In the genomic region with DNA sequence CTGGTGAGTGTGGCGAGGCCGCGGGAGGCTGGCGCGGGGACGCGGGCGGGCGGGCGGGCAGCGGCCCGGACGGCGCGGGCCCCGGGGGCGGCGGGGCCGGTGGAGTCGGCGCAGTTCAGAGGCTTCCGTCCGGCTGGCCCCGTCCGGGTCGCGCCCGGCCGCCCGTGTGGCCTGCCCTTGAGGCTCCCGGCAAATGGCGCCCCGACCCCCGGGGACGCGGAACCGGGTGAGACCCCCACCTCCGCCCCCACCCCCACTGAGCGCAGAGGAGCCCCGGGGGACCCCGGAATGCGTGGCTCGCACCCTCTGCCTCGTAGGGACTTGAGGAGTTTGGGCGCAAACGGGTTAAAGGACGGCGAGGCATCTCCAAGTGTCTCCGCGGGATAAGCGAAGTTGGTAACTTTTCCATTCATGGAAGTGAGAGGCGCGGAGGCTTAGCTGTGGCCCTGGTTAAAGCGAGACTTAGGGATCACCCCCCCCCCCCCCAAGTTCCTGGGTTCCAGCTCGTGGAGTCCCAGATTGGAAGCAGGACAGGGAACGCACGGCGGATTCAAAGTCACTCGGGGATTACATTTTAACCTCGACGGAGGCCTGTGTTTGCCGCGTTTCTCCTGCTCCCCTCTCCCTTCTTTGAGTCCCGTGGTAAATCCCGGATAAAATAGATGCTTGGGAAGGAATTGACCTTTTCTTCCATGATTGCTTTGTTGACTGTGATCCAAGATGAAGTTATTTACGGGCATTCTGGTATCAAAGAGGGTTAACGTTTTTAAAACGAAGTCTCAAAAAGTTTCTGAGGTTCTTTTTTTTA, we compare ENCODE assay signal across 8 mouse cellular contexts. TPM values are rescaled to one million over a fixed set of nuclear protein-coding genes. Genes with fewer than 3 reads are reported as not detected.
DNase-seq lines count a peak whose midpoint lies in the region; ATAC-seq and TF ChIP-seq lines count a peak whose summit lies in the region.

No protein-coding gene starts in this region.

- ATAC-seq in heart, embryonic 14.5 days (ENCODE audit: insufficient number of reproducible peaks, insufficient read depth, low FRiP score, low read depth): peak; percentile 49
- ATAC-seq in activated CD4-positive, CD25-positive, alpha-beta regulatory T cell, adult 4 months: no peak

- peak overlapping the region; percentile 99 for H3K9ac ChIP-seq in heart, embryonic 14.5 days (ENCODE audit: low read length)

- peak overlapping the region; percentile 92 for H3ac ChIP-seq in C2C12 (ENCODE audit: control insufficient read depth, insufficient read length, low read depth)

- H3K4me3 ChIP-seq in C2C12 (ENCODE audit: insufficient read depth, poor library complexity, severe bottlenecking): peak overlapping the region; percentile 65
- peak overlapping the region; percentile 87 to 99 for H3K4me3 ChIP-seq in heart, embryonic 14.5 days (ENCODE audit: control insufficient read depth in 1 of 2, insufficient read depth in 1 of 2, low read depth in 1 of 2, low read length in 2 of 2)

- peaks cover 51% of the 10 kb centered on the region for H3K79me3 ChIP-seq in C2C12 (ENCODE audit: low read depth)

- H3K27me3 ChIP-seq in C2C12 (ENCODE audit: control insufficient read depth, insufficient read depth, insufficient read length): no peaks in the 10 kb centered on the region
- H3K27me3 ChIP-seq in heart, embryonic 14.5 days (ENCODE audit: control insufficient read depth, insufficient read depth, low read length): no peaks in the 10 kb centered on the region

- DNase-seq in adrenal gland, adult (ENCODE audit: inconsistent age in 2 of 2, low spot score in 1 of 2): peak; percentile 59 to 85
- peak; percentile 71 for DNase-seq in embryo, embryonic 9.5 days (ENCODE audit: extremely low spot score)
- peak; percentile 61 to 74 for DNase-seq in kidney, postnatal 25 days
- DNase-seq in lung, postnatal 25 days (ENCODE audit: low spot score): peak; percentile 30
- peak; percentile 26 for DNase-seq in spleen, adult 12 weeks (ENCODE audit: low spot score)

- peak overlapping the region; percentile 92 to 98 for H3K27ac ChIP-seq in heart, embryonic 14.5 days (replicated peaks in 1 of 2; ENCODE audit: control insufficient read depth in 1 of 2, insufficient read depth in 1 of 2, low read depth in 2 of 2, low read length in 2 of 2)

- H3K4me2 ChIP-seq in heart, embryonic 14.5 days (ENCODE audit: low read length): peak overlapping the region; percentile 94

- H3K36me3 ChIP-seq in C2C12 (ENCODE audit: control insufficient read depth, insufficient read depth): peaks cover 9% of the 10 kb centered on the region
- no peaks in the 10 kb centered on the region for H3K36me3 ChIP-seq in heart, embryonic 14.5 days (ENCODE audit: control insufficient read depth, insufficient read depth, low read length)

- TF ChIP-seq CTCF in C2C12 (IDR thresholded peaks at IDR 0.05; ENCODE audit: control insufficient read depth, insufficient read depth, insufficient read length): no peak

- H3K79me2 ChIP-seq in C2C12 (ENCODE audit: control insufficient read depth, insufficient read depth): peaks cover 54% of the 10 kb centered on the region

- WGBS in heart, embryonic 14.5 days: under 1% methylated on average over 53 of the region's 68 CpGs

- no peaks in the 10 kb centered on the region for H3K9me3 ChIP-seq in heart, embryonic 14.5 days (ENCODE audit: control insufficient read depth, low read length)

- peaks cover 5% of the 10 kb centered on the region in 2 experiments; a peak in 3 of 4 replicates for H3K4me1 ChIP-seq in heart, embryonic 14.5 days (ENCODE audit: control insufficient read depth in 2 of 2, insufficient read depth in 2 of 2, low read length in 2 of 2)

TF ChIP-seq in C2C12, 6 proteins besides CTCF, POLR2A, EP300 and RAD21:
- TF ChIP-seq FOSL1 (IDR thresholded peaks at IDR 0.05; ENCODE audit: insufficient read depth, low read length, poor library complexity, severe bottlenecking) (no peak), MAX (IDR thresholded peaks at IDR 0.05) (no peak), CEBPB (IDR thresholded peaks at IDR 0.05; ENCODE audit: low read depth) (no peak), MYOG (IDR thresholded peaks at IDR 0.05; ENCODE audit: control insufficient read depth, extremely low read depth, insufficient read length) (no peak), MYOD1 (IDR thresholded peaks at IDR 0.05; ENCODE audit: control insufficient read depth, insufficient read length, low read depth) (no peak)
TF ChIP-seq in C2C12: peak in this region for 0.

RNA-seq across cellular contexts. Expression of a gene that starts 0.6 kb away (rescaled TPM):
- polyA plus RNA-seq in C2C12 (2012; fragmentation: generic; extraction: Trizol): 5.4 TPM
- polyA plus RNA-seq in heart, embryonic 14.5 days (2014; fragmentation: Nextera tagmentation; extraction: Ambion mirVana): 33.5 and 36.8 TPM in 2 replicates
- 1 to 10 TPM; 1.1 to 1.5 TPM for polyA plus RNA-seq in activated CD4-positive, CD25-positive, alpha-beta regulatory T cell, adult 4 months (2017; shearing (Covaris generic))
